Mouse (Mus musculus): ENCODE measurements around the gene Ceacam12. TPM values are rescaled to one million over a fixed set of nuclear protein-coding genes. Genes with fewer than 3 reads are reported as not detected.
"Not testable (repeated sequence)": the region's sequence is repeated elsewhere in the genome, so short reads cannot be mapped to it uniquely, and the experiment has no call there.

Gene Ceacam12
- not detected in 2 replicates for polyA plus RNA-seq (2015; fragmentation: Nextera tagmentation; extraction: Ambion mirVana)

GRCm38 (mm10) chr7:18065629-18066028 lies at the start of gene Ceacam12:
TSS of gene Ceacam12 (plus strand) at chr7:18065929.
- WGBS: 72% methylated on average over 1 of the region's 1 CpGs
- Histone ChIP-seq H3K4me3 (replicated peaks) (no peak within 1 kb of the TSS), H3K9ac (no peak within 1 kb of the TSS), H3K9me3 (replicated peaks) (peaks cover 6% of the 10 kb centered on the region), H3K36me3 (no peaks in the 10 kb centered on the region), H3K4me2 (replicated peaks) (no peak within 1 kb of the TSS), H3K27me3 (no peaks in the 10 kb centered on the region), H3K27ac (replicated peaks) (no peak within 1 kb of the TSS), H3K4me1 (no peaks in the 10 kb centered on the region)
- ATAC-seq (ENCODE audit: insufficient number of reproducible peaks, low FRiP score, low TSS enrichment, low read depth): no peak

- H3K36me3 ChIP-seq; H3K4me3 ChIP-seq (replicated peaks); H3K27ac ChIP-seq (replicated peaks); H3K4me1 ChIP-seq; ATAC-seq (ENCODE audit: insufficient number of reproducible peaks, low FRiP score, low TSS enrichment, low read depth); H3K9ac ChIP-seq; H3K4me2 ChIP-seq (replicated peaks); H3K27me3 ChIP-seq: not testable (repeated sequence)
- WGBS: 71% methylated on average over 1 of the region's 1 CpGs
- peaks cover 13% of the 10 kb centered on the region for H3K9me3 ChIP-seq (replicated peaks)
These were observed 8.1 kb downstream of the Ceacam12 start for GRCm38 (mm10) chr7:18073821-18074220.

- Histone ChIP-seq H3K36me3 (no peaks in the 10 kb centered on the region), H3K27ac (replicated peaks) (no peak overlapping the region), H3K9ac (no peak overlapping the region), H3K9me3 (replicated peaks) (no peaks in the 10 kb centered on the region; the same call in 1 of the 2 replicates), H3K4me2 (replicated peaks) (no peak overlapping the region), H3K4me1 (no peaks in the 10 kb centered on the region), H3K27me3 (no peaks in the 10 kb centered on the region), H3K4me3 (replicated peaks) (no peak overlapping the region)
- ATAC-seq (ENCODE audit: insufficient number of reproducible peaks, low FRiP score, low TSS enrichment, low read depth): no peak
- WGBS: 40% methylated on average over 2 of the region's 2 CpGs
These were observed 35.1 kb downstream of the Ceacam12 start for GRCm38 (mm10) chr7:18100785-18101184.

Small RNAs within 50 kb of the gene (microRNA-seq; reads per million reads assigned to microRNA genes)
- not detected for gene Gm22414 (ENCODE audit: borderline number of aligned reads)

Other genes with a start within 250 kb of the Ceacam12 start
- gene Gm5155, start 194.2 kb upstream of the Ceacam12 start, polyA plus RNA-seq (2015; fragmentation: Nextera tagmentation; extraction: Ambion mirVana): not detected in 2 replicates
- gene Ceacam11, start 93.8 kb upstream of the Ceacam12 start, polyA plus RNA-seq (2015; fragmentation: Nextera tagmentation; extraction: Ambion mirVana): not detected in 2 replicates
- not detected in 2 replicates for gene Ceacam13, start 56.0 kb upstream of the Ceacam12 start, polyA plus RNA-seq (2015; fragmentation: Nextera tagmentation; extraction: Ambion mirVana)
- gene Igfl3, start 110.6 kb downstream of the Ceacam12 start, polyA plus RNA-seq (2015; fragmentation: Nextera tagmentation; extraction: Ambion mirVana): not detected in 2 replicates
- 0.12 and 0.35 TPM in 2 replicates for gene Mill1, start 179.4 kb downstream of the Ceacam12 start, polyA plus RNA-seq (2015; fragmentation: Nextera tagmentation; extraction: Ambion mirVana)

Data from embryonic facial prominence, embryonic 15.5 days (tissue).